Mouse (Mus musculus) stomach, postnatal 0 days (tissue): ENCODE results near the gene Sult1d1. TPM values are rescaled to one million over a fixed set of nuclear protein-coding genes. Genes with fewer than 3 reads are reported as not detected.

Experiments used
- ATAC-seq: fragments of 200-750 bp; cut with Nextera tagmentation; 2 replicates; pipeline ENCODE4 v1.8.0; 2017; ENCODE audit not compliant: low FRiP score, low TSS enrichment
- DNase-seq: peaks from one replicate; pipeline ENCODE4 v3.0.0-alpha.2; 2016; ENCODE audit warnings: low spot score
- H3K27ac ChIP-seq: fragments of 300-500 bp; sonication (generic); replicated peaks from 2 replicates; pipeline ENCODE4 v1.5.1; 2014; ENCODE audit warnings: mild to moderate bottlenecking, control low read depth
- H3K27me3 ChIP-seq: fragments of 300-500 bp; sonication (generic); 2 replicates; pipeline ENCODE4 v1.6.1; 2014; ENCODE audit warnings: low read length; ENCODE audit not compliant: control insufficient read depth, insufficient read depth
- H3K36me3 ChIP-seq: fragments of 300-500 bp; sonication (generic); 2 replicates; pipeline ENCODE4 v1.6.1; 2014; ENCODE audit warnings: low read length, mixed read lengths; ENCODE audit not compliant: control insufficient read depth, insufficient read depth
- H3K4me1 ChIP-seq: fragments of 300-500 bp; sonication (generic); replicated peaks from 2 replicates; pipeline ENCODE4 v1.6.1; 2014; ENCODE audit warnings: antibody characterized with exemption; ENCODE audit not compliant: control insufficient read depth, insufficient read depth
- H3K4me2 ChIP-seq: fragments of 300-500 bp; sonication (generic); replicated peaks from 2 replicates; pipeline ENCODE4 v1.6.1; 2014; ENCODE audit warnings: low read depth, mild to moderate bottlenecking, control low read depth, moderate library complexity
- H3K4me3 ChIP-seq: fragments of 300-500 bp; sonication (generic); 2 replicates; pipeline ENCODE4 v1.5.1; 2014; ENCODE audit warnings: low read depth, low read length, control low read depth
- H3K9ac ChIP-seq: fragments of 300-500 bp; sonication (generic); 2 replicates; pipeline ENCODE4 v1.6.1; 2014; ENCODE audit warnings: mild to moderate bottlenecking, low read length, control low read depth, mixed read lengths
- H3K9me3 ChIP-seq: fragments of 300-500 bp; sonication (generic); 2 replicates; pipeline ENCODE4 v1.6.1; 2016; ENCODE audit warnings: low read length; ENCODE audit not compliant: control insufficient read depth
- CTCF ChIP-seq: IDR thresholded peaks from 2 replicates; pipeline ENCODE4 v1.5.1; 2016; ENCODE audit warnings: antibody characterized with exemption, low read depth, mild to moderate bottlenecking, moderate library complexity
- EP300 ChIP-seq: optimal IDR thresholded peaks from 2 replicates; pipeline ENCODE3; 2016; ENCODE audit warnings: antibody characterized with exemption
- WGBS: fragments of 180-500 bp; shearing (Covaris S2); extraction: QIAGEN DNeasy Blood & Tissue Kit; methylation state at CpG from one replicate; pipeline ENCODE4 v1.1.7; 2014; 5-methylcytosine and 5-hydroxymethylcytosine counted together
- polyA plus RNA-seq: library from polyadenylated mRNA; unstranded; fragments of >200 nt; fragmentation: Nextera tagmentation; extraction: Ambion mirVana; gene quantifications from 2 replicates; pipeline ENCODE4 v1.2.1, GENCODE M21; 2015

Sult1d1 gene
- polyA plus RNA-seq, 1 experiment from 2014 or later, result 44.3 TPM

DNA sequence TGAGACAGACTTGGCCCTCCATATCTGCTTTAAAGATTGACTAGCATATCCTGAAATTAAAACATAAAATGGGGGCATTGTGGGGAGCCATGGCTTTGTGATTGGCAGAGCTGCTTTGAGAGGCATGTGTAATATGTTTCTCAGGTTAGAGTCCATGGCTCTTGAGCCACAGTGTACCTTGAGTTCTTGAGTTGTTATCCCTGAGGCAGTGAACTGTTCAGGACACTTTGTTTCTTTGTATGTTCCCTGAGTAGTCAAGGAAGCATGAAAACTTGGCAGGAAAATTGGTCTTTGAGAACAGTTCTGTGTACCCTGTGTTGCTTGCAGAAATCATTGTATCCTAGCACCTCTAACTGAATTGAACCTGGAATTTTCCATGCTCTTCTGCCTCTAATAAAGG lies 5.9 kb downstream of the Sult1d1 start:
- Histone ChIP-seq H3K4me1 (no peaks in the 10 kb centered on the region), H3K36me3 (no peaks in the 10 kb centered on the region), H3K4me2 (no peak overlapping the region), H3K27me3 (no peaks in the 10 kb centered on the region), H3K27ac (no peak overlapping the region), H3K9me3 (no peaks in the 10 kb centered on the region), H3K4me3 (no peak overlapping the region), H3K9ac (no peak overlapping the region)
- TF ChIP-seq EP300, result no peak
- TF ChIP-seq CTCF, result no peak
- peak; percentile 71; the same call in 1 of the 2 replicates for ATAC-seq
- no peak for DNase-seq

DNA sequence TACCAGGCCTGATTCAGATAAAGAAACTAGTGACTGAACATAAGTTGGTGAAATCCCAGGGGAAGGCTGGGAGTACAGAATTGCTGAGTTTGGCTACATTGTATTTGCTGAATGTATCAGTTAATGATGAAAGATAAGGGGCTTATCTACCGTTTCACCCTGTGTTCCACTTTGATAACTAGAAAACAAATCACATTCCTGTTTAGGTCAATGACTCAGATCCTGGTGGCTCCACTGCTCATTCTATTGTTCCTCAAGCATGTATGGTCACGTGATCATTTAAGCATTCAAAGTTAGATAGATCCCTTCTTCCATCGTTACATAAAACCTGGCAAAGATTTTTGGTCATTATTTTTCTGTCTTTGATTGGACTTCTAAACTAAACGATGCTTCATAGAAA lies 6.3 kb downstream of the Sult1d1 start:
- Histone ChIP-seq H3K27me3 (no peaks in the 10 kb centered on the region), H3K27ac (no peak overlapping the region), H3K4me1 (no peaks in the 10 kb centered on the region), H3K36me3 (no peaks in the 10 kb centered on the region), H3K4me3 (no peak overlapping the region), H3K4me2 (no peak overlapping the region), H3K9ac (no peak overlapping the region), H3K9me3 (no peaks in the 10 kb centered on the region)
- peak; percentile 54; the same call in 1 of the 2 replicates for ATAC-seq
- WGBS, result 55% methylated on average over 4 of the region's 4 CpGs
- DNase-seq, result no peak
- TF ChIP-seq EP300, result no peak
- TF ChIP-seq CTCF, result no peak

DNA sequence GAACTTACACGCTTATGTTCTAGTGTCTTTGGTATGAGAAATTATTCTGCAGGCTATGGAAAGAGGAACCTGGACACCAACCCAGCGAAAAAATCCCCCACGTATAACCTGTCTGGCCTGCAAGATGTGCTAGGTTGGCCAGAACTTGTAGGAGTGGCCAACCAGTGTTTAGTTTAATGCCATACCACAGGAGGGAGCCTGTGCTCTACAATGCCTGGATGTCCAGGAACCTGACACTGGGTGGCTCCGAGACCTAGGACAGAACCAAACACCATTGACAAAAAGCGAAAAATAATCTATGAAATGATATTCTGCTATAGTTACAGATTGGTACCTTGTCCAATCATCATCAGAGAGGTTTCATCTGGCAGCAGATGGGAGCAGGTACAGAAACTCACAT lies 8.7 kb downstream of the Sult1d1 start:
- Histone ChIP-seq H3K27me3 (no peaks in the 10 kb centered on the region), H3K36me3 (no peaks in the 10 kb centered on the region), H3K4me1 (no peaks in the 10 kb centered on the region), H3K4me2 (no peak overlapping the region), H3K9me3 (no peaks in the 10 kb centered on the region), H3K4me3 (no peak overlapping the region), H3K9ac (no peak overlapping the region), H3K27ac (no peak overlapping the region)
- ATAC-seq (no peak), DNase-seq (peak; percentile 22)
- TF ChIP-seq EP300 (no peak), CTCF (peak; percentile 57)
- WGBS, result 73% methylated on average over 5 of the region's 5 CpGs

DNA sequence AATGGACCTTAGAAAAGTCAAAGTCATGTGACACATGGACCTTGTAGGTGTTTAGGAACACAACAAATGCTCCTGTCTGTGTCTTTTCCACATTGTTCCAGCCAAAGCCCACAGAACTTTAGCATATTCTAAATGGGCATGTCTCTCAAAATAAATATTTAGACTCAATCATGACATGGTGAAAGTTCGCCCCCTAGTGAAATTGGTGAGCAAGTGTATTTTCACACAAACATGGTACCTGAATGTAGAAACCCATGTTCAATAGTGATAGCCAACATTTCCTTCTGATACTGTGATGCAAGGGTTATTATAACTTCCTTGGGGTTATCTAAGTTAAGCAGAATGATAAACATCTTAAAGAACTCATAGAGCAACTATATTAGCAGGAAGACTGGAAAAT lies 17.9 kb downstream of the Sult1d1 start:
- TF ChIP-seq CTCF, result peak; percentile 54
- TF ChIP-seq EP300, result no peak
- no peak for DNase-seq
- WGBS, result 45% methylated on average over 1 of the region's 1 CpGs

DNA sequence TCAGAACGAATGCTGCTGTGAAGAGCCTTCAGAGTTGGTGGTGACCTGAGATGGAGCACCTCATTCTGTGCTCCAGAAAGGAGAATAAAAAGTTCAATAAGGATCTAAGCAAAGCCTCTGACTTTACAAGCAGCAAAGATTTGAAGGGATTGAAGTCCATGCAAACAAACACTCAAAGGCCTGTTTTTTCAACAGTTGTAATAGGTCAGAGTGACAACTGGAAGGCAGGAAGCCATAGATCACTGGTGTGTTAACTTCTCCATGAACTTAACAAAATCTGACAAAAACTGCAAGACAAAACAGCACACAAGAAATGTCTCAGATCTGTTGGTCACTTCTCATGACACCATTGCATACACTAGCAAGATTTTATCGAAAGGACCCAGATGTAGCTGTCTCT lies 30.7 kb downstream of the Sult1d1 start, which contains the start of gene Sult1b1:
TSS of gene Sult1b1 (minus strand) at position 85 of the 400 bp plus-strand sequence.
- no peak within 1 kb of the TSS for H3K4me2 ChIP-seq
- H3K4me1 ChIP-seq, result no peaks in the 10 kb centered on the region
- no peaks in the 10 kb centered on the region for H3K27me3 ChIP-seq
- no peak for DNase-seq
- H3K4me3 ChIP-seq, result no peak within 1 kb of the TSS
- no peaks in the 10 kb centered on the region for H3K36me3 ChIP-seq
- H3K27ac ChIP-seq, result no peak within 1 kb of the TSS
- no peaks in the 10 kb centered on the region for H3K9me3 ChIP-seq
- TF ChIP-seq EP300, result no peak
- TF ChIP-seq CTCF, result no peak
- WGBS, result 79% methylated on average over 2 of the region's 2 CpGs
- H3K9ac ChIP-seq, result no peak within 1 kb of the TSS
- ATAC-seq, result no peak

More for the DNA sequence above, 17.9 kb downstream of the Sult1d1 start:
- Histone ChIP-seq H3K9ac (no peak overlapping the region), H3K36me3 (no peaks in the 10 kb centered on the region), H3K27me3 (no peaks in the 10 kb centered on the region), H3K9me3 (no peaks in the 10 kb centered on the region), H3K4me2 (no peak overlapping the region), H3K27ac (no peak overlapping the region), H3K4me1 (no peaks in the 10 kb centered on the region), H3K4me3 (no peak overlapping the region)
- no peak for ATAC-seq

DNA sequence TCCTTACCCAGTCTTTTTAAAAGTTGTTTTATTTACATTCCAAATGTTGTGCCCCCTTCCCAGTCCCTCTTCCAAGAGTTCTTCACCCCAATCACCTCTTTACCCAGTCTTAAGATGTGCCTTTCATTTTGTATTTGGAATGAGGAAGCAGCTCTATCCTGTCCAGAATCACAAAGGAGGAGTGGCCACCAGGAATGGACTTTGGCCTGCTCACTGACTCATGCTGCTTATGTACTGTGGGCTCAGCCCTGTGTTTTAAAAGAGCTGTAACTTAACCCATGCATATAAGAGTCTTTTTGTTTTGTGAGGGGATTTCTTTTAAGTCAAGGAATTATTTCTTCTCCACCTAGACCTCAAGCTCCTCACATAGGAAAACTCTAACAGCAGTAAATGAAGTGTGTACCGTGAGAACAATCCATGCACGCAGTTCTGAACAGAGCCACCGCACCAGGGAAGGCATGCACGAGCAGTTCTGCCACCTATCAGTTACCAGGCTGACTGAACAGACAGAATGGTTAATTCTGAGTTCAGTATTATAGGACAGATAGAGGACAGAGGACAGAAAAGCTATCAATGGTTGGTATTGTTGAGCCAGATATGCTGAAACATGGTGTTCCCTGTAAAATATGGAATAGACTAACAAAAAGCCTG lies 32.7 kb downstream of the Sult1d1 start:
- 51% methylated on average over 4 of the region's 4 CpGs for WGBS
- no peaks in the 10 kb centered on the region for H3K9me3 ChIP-seq
- H3K9ac ChIP-seq, result no peak overlapping the region
- H3K27ac ChIP-seq, result peak overlapping the region; percentile 83
- H3K4me3 ChIP-seq, result no peak overlapping the region
- no peak overlapping the region; the same call in 1 of the 2 replicates for H3K4me2 ChIP-seq
- H3K36me3 ChIP-seq, result no peaks in the 10 kb centered on the region
- H3K4me1 ChIP-seq, result no peaks in the 10 kb centered on the region
- peak; percentile 98 for ATAC-seq
- no peaks in the 10 kb centered on the region for H3K27me3 ChIP-seq
- TF ChIP-seq CTCF (no peak), EP300 (no peak)
- peak; percentile 84 for DNase-seq
